Mouse (Mus musculus): ENCODE measurements around the gene Dus2. TPM values are rescaled to one million over a fixed set of nuclear protein-coding genes. Genes with fewer than 3 reads are reported as not detected.

Gene Dus2
- polyA plus RNA-seq, 1 experiment from 2014 or later: 21.4 TPM

- Histone ChIP-seq H3K36me3 (peaks cover 43% of the 10 kb centered on the region), H3K27ac (replicated peaks) (no peak overlapping the region), H3K9me3 (replicated peaks) (no peaks in the 10 kb centered on the region), H3K4me3 (no peak overlapping the region), H3K4me1 (peaks cover under 1% of the 10 kb centered on the region), H3K27me3 (ENCODE audit: low read depth, poor library complexity, severe bottlenecking) (no peaks in the 10 kb centered on the region)
- 92% methylated on average over 7 of the region's 7 CpGs for WGBS
- no peak for DNase-seq (ENCODE audit: low spot score)
Measured at GRCm38 (mm10) chr8:106017130-106017529, 26.0 kb downstream of the Dus2 start.

- H3K36me3 ChIP-seq: peaks cover 43% of the 10 kb centered on the region
- H3K27me3 ChIP-seq (ENCODE audit: low read depth, poor library complexity, severe bottlenecking): no peaks in the 10 kb centered on the region
- WGBS: 91% methylated on average over 3 of the region's 3 CpGs
- no peak for DNase-seq (ENCODE audit: low spot score)
- no peak overlapping the region for H3K4me3 ChIP-seq
- no peak overlapping the region for H3K27ac ChIP-seq (replicated peaks)
- H3K9me3 ChIP-seq (replicated peaks): no peaks in the 10 kb centered on the region
- no peaks in the 10 kb centered on the region for H3K4me1 ChIP-seq
Measured at GRCm38 (mm10) chr8:106018039-106018438, 26.9 kb downstream of the Dus2 start.

- Histone ChIP-seq H3K36me3 (peaks cover 37% of the 10 kb centered on the region), H3K4me3 (no peak overlapping the region), H3K27ac (replicated peaks) (no peak overlapping the region), H3K9me3 (replicated peaks) (no peaks in the 10 kb centered on the region), H3K4me1 (no peaks in the 10 kb centered on the region), H3K27me3 (ENCODE audit: low read depth, poor library complexity, severe bottlenecking) (no peaks in the 10 kb centered on the region)
- DNase-seq (ENCODE audit: low spot score): peak; percentile 66
Measured at GRCm38 (mm10) chr8:106022483-106022882, 31.3 kb downstream of the Dus2 start.

- H3K27ac ChIP-seq (replicated peaks): no peak overlapping the region
- 91% methylated on average over 10 of the region's 10 CpGs for WGBS
- H3K4me3 ChIP-seq: no peak overlapping the region
- no peaks in the 10 kb centered on the region for H3K9me3 ChIP-seq (replicated peaks)
- H3K27me3 ChIP-seq (ENCODE audit: low read depth, poor library complexity, severe bottlenecking): no peaks in the 10 kb centered on the region
- peaks cover 18% of the 10 kb centered on the region for H3K36me3 ChIP-seq
- DNase-seq (ENCODE audit: low spot score): no peak
- no peaks in the 10 kb centered on the region for H3K4me1 ChIP-seq
Measured at GRCm38 (mm10) chr8:106038721-106039120, 47.6 kb downstream of the Dus2 start.

- no peak for DNase-seq (ENCODE audit: low spot score)
- no peak overlapping the region for H3K4me3 ChIP-seq
- no peaks in the 10 kb centered on the region for H3K9me3 ChIP-seq (replicated peaks)
- H3K36me3 ChIP-seq: peaks cover 19% of the 10 kb centered on the region
- no peaks in the 10 kb centered on the region for H3K27me3 ChIP-seq (ENCODE audit: low read depth, poor library complexity, severe bottlenecking)
- no peak overlapping the region for H3K27ac ChIP-seq (replicated peaks)
- no peaks in the 10 kb centered on the region; the same call in 1 of the 2 replicates for H3K4me1 ChIP-seq
- WGBS: 92% methylated on average over 4 of the region's 4 CpGs
Measured at GRCm38 (mm10) chr8:106039605-106040004, 48.5 kb downstream of the Dus2 start.

- no peaks in the 10 kb centered on the region for H3K9me3 ChIP-seq (replicated peaks)
- no peaks in the 10 kb centered on the region for H3K27me3 ChIP-seq (ENCODE audit: low read depth, poor library complexity, severe bottlenecking)
- 80% methylated on average over 4 of the region's 4 CpGs for WGBS
- H3K27ac ChIP-seq (replicated peaks): no peak overlapping the region
- no peak overlapping the region for H3K4me3 ChIP-seq
- peaks cover 25% of the 10 kb centered on the region for H3K36me3 ChIP-seq
- DNase-seq (ENCODE audit: low spot score): no peak
- H3K4me1 ChIP-seq: no peaks in the 10 kb centered on the region; the same call in 1 of the 2 replicates
Measured at GRCm38 (mm10) chr8:106040218-106040617, 49.1 kb downstream of the Dus2 start.

GRCm38 (mm10) chr8:106043055-106043454 lies 51.9 kb downstream of the Dus2 start:
- H3K27ac ChIP-seq (replicated peaks): no peak overlapping the region
- 74% methylated on average over 2 of the region's 2 CpGs for WGBS

GRCm38 (mm10) chr8:106044151-106044550 lies 53.0 kb downstream of the Dus2 start:
- Histone ChIP-seq H3K4me1 (no peaks in the 10 kb centered on the region; the same call in 1 of the 2 replicates), H3K27me3 (ENCODE audit: low read depth, poor library complexity, severe bottlenecking) (no peaks in the 10 kb centered on the region), H3K9me3 (replicated peaks) (no peaks in the 10 kb centered on the region), H3K27ac (replicated peaks) (no peak overlapping the region), H3K36me3 (peaks cover 30% of the 10 kb centered on the region), H3K4me3 (no peak overlapping the region)
- WGBS: 92% methylated on average over 3 of the region's 3 CpGs
- no peak for DNase-seq (ENCODE audit: low spot score)

More at GRCm38 (mm10) chr8:106043055-106043454, 51.9 kb downstream of the Dus2 start:
- DNase-seq (ENCODE audit: low spot score): no peak
- Histone ChIP-seq H3K9me3 (replicated peaks) (no peaks in the 10 kb centered on the region), H3K36me3 (peaks cover 26% of the 10 kb centered on the region), H3K4me1 (no peaks in the 10 kb centered on the region; the same call in 1 of the 2 replicates), H3K4me3 (no peak overlapping the region), H3K27me3 (ENCODE audit: low read depth, poor library complexity, severe bottlenecking) (no peaks in the 10 kb centered on the region)

GRCm38 (mm10) chr8:106046872-106047559 lies 55.9 kb downstream of the Dus2 start:
- no peak for DNase-seq (ENCODE audit: low spot score)
- H3K36me3 ChIP-seq: peaks cover 43% of the 10 kb centered on the region
- H3K9me3 ChIP-seq (replicated peaks): no peaks in the 10 kb centered on the region
- no peaks in the 10 kb centered on the region for H3K27me3 ChIP-seq (ENCODE audit: low read depth, poor library complexity, severe bottlenecking)
- no peaks in the 10 kb centered on the region; the same call in 1 of the 2 replicates for H3K4me1 ChIP-seq
- no peak overlapping the region for H3K27ac ChIP-seq (replicated peaks)
- 93% methylated on average over 11 of the region's 11 CpGs for WGBS
- no peak overlapping the region for H3K4me3 ChIP-seq

GRCm38 (mm10) chr8:106047854-106048630 lies 56.9 kb downstream of the Dus2 start:
- 90% methylated on average over 5 of the region's 5 CpGs for WGBS

GRCm38 (mm10) chr8:106049840-106050239 lies 58.7 kb downstream of the Dus2 start:
- Histone ChIP-seq H3K27me3 (ENCODE audit: low read depth, poor library complexity, severe bottlenecking) (no peaks in the 10 kb centered on the region), H3K4me3 (no peak overlapping the region), H3K36me3 (peaks cover 58% of the 10 kb centered on the region), H3K27ac (replicated peaks) (no peak overlapping the region), H3K4me1 (no peaks in the 10 kb centered on the region), H3K9me3 (replicated peaks) (no peaks in the 10 kb centered on the region)
- DNase-seq (ENCODE audit: low spot score): no peak
- 88% methylated on average over 6 of the region's 6 CpGs for WGBS

More at GRCm38 (mm10) chr8:106047854-106048630, 56.9 kb downstream of the Dus2 start:
- Histone ChIP-seq H3K4me3 (no peak overlapping the region), H3K27ac (replicated peaks) (no peak overlapping the region), H3K4me1 (no peaks in the 10 kb centered on the region; the same call in 1 of the 2 replicates), H3K27me3 (ENCODE audit: low read depth, poor library complexity, severe bottlenecking) (no peaks in the 10 kb centered on the region), H3K9me3 (replicated peaks) (no peaks in the 10 kb centered on the region), H3K36me3 (peaks cover 51% of the 10 kb centered on the region)
- no peak for DNase-seq (ENCODE audit: low spot score)

GRCm38 (mm10) chr8:106051068-106051467 lies 59.9 kb downstream of the Dus2 start:
- WGBS: 86% methylated on average over 3 of the region's 3 CpGs
- no peaks in the 10 kb centered on the region for H3K4me1 ChIP-seq
- H3K27me3 ChIP-seq (ENCODE audit: low read depth, poor library complexity, severe bottlenecking): no peaks in the 10 kb centered on the region
- no peaks in the 10 kb centered on the region for H3K9me3 ChIP-seq (replicated peaks)
- peaks cover 51% of the 10 kb centered on the region for H3K36me3 ChIP-seq
- no peak overlapping the region for H3K27ac ChIP-seq (replicated peaks)
- H3K4me3 ChIP-seq: no peak overlapping the region
- no peak for DNase-seq (ENCODE audit: low spot score)

GRCm38 (mm10) chr8:106052510-106053089 lies 61.5 kb downstream of the Dus2 start:
- WGBS: 92% methylated on average over 9 of the region's 9 CpGs
- Histone ChIP-seq H3K4me3 (no peak overlapping the region), H3K4me1 (no peaks in the 10 kb centered on the region), H3K27ac (replicated peaks) (no peak overlapping the region), H3K27me3 (ENCODE audit: low read depth, poor library complexity, severe bottlenecking) (no peaks in the 10 kb centered on the region), H3K9me3 (replicated peaks) (no peaks in the 10 kb centered on the region), H3K36me3 (peaks cover 48% of the 10 kb centered on the region)
- DNase-seq (ENCODE audit: low spot score): no peak
